Mouse (Mus musculus): ENCODE results near the gene Capn15.

DNA sequence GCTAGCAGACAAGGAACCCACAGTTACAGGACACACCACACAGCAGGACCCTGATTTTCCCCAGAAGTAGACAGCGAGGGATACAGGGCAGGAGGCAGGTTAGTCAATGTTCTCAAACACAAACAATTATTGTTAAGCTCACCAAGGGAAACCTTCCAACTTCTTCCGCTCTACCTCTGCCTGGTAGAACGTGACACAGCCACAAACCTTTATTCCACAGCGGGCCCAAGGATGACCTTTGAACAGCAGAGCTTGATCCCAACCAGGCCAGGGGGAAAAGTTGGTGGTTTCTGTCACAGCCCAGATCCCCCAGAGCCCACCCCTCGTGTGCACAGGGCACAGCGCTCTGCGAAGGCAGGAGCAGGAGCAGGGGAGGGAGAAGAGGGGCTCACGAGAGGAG lies 38.4 kb upstream of the Capn15 start:
- no peak for TF ChIP-seq CTCF (IDR thresholded peaks at IDR 0.05)
- TF ChIP-seq EP300 (IDR thresholded peaks at IDR 0.05) = no peak

All from lung, postnatal 0 days (tissue).